Mouse (Mus musculus) retina, adult 2 months (tissue): ENCODE results near the gene Wfdc9.
A peak's percentile ranks its signal among the peaks of the same experiment; 100 is the strongest.

Experiments
- DNase-seq: peaks from one replicate; pipeline ENCODE4 v3.0.0-alpha.2; 2012; ENCODE audit warnings: low read depth, low spot score

Wfdc9 gene

GRCm38 (mm10) chr2:164656483-164656882 is at the start of gene Wfdc9:
Wfdc9 (minus strand) TSS chr2:164656583.
- DNase-seq = no peak

GRCm38 (mm10) chr2:164705991-164706390 is 49.6 kb upstream of the Wfdc9 start:
- DNase-seq = no peak

- no peak for DNase-seq
Observed at GRCm38 (mm10) chr2:164705328-164705727, 48.9 kb upstream of the Wfdc9 start.

- DNase-seq = no peak
Observed at GRCm38 (mm10) chr2:164704235-164704634, 47.9 kb upstream of the Wfdc9 start.

- no peak for DNase-seq
Observed at GRCm38 (mm10) chr2:164701761-164702160, 45.4 kb upstream of the Wfdc9 start.

GRCm38 (mm10) chr2:164700959-164701358 is 44.6 kb upstream of the Wfdc9 start:
- no peak for DNase-seq

- no peak for DNase-seq
Observed at GRCm38 (mm10) chr2:164698201-164698600, 41.8 kb upstream of the Wfdc9 start, which contains the start of gene Spint4. Spint4 (plus strand) TSS chr2:164698501.

GRCm38 (mm10) chr2:164684807-164685206 is 28.4 kb upstream of the Wfdc9 start, which contains the start of gene Wfdc13:
Wfdc13 (plus strand) TSS chr2:164685107.
- DNase-seq = no peak

GRCm38 (mm10) chr2:164679906-164680305 is 23.5 kb upstream of the Wfdc9 start:
- no peak for DNase-seq

GRCm38 (mm10) chr2:164678848-164679625 is 22.7 kb upstream of the Wfdc9 start:
- DNase-seq = peak; percentile 39

- DNase-seq = no peak
Observed at GRCm38 (mm10) chr2:164676916-164677685, 20.7 kb upstream of the Wfdc9 start.

GRCm38 (mm10) chr2:164676103-164676502 is 19.7 kb upstream of the Wfdc9 start:
- DNase-seq = no peak

- DNase-seq = no peak
Observed at GRCm38 (mm10) chr2:164673987-164674386, 17.6 kb upstream of the Wfdc9 start, which contains the start of gene Wfdc11. Wfdc11 (minus strand) TSS chr2:164674087.

GRCm38 (mm10) chr2:164670938-164671337 is 14.6 kb upstream of the Wfdc9 start:
- DNase-seq = no peak

GRCm38 (mm10) chr2:164670261-164670660 is 13.9 kb upstream of the Wfdc9 start:
- DNase-seq = no peak

GRCm38 (mm10) chr2:164664851-164665250 is 8.5 kb upstream of the Wfdc9 start:
- DNase-seq = no peak

- peak; percentile 3 for DNase-seq
Observed at GRCm38 (mm10) chr2:164655858-164656257, 525 bp downstream of the Wfdc9 start, which contains the start of gene Wfdc10. Wfdc10 (plus strand) TSS chr2:164656046.

GRCm38 (mm10) chr2:164641881-164642673 is 14.3 kb downstream of the Wfdc9 start:
- no peak for DNase-seq

GRCm38 (mm10) chr2:164641129-164641528 is 15.3 kb downstream of the Wfdc9 start:
- no peak for DNase-seq

GRCm38 (mm10) chr2:164638696-164639095 is 17.7 kb downstream of the Wfdc9 start, which contains the start of gene Wfdc16:
Wfdc16 (minus strand) TSS chr2:164638796.
- DNase-seq = no peak

GRCm38 (mm10) chr2:164635266-164635665 is 21.1 kb downstream of the Wfdc9 start:
- no peak for DNase-seq

GRCm38 (mm10) chr2:164621775-164622174 is 34.6 kb downstream of the Wfdc9 start:
- DNase-seq = no peak
